Mouse (Mus musculus) small intestine, adult 2 months (tissue): ENCODE results near the gene Dennd1a.

Experiments
- CTCF ChIP-seq: fragments of 200-500 bp; IDR thresholded peaks from 2 replicates; pipeline ENCODE4 v1.5.1; 2012; ENCODE audit warnings: low read depth, mild to moderate bottlenecking, control low read depth, inconsistent platforms, low read length, moderate library complexity, mixed read lengths; ENCODE audit not compliant: insufficient replicate concordance, insufficient read length; ENCODE audit errors: extremely low read depth
- POLR2A ChIP-seq: fragments of 200-500 bp; IDR thresholded peaks from 2 replicates; pipeline ENCODE4 v1.6.1; 2012; ENCODE audit warnings: low read depth, mild to moderate bottlenecking, control low read depth, inconsistent platforms, low read length, moderate library complexity

DNA sequence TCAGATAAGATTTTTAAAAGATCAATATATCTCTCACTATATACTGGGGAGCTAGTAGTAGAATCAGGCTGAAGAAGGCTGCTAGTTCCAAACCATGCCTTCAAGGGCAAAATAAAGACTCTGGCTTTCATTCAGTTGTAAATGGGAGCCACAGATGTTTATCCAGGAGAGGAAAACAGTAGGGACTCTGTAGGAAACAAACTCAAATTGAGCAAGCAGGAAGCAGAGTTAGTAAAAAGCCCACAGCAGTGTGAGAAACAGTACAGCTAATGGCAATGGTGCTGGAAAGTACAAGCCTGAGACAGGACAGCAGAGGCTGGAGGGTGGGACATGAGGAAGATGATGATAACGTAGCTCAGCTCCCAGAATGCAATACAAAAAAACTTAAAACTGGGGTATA, 103.3 kb downstream of the Dennd1a start:
- TF ChIP-seq CTCF (no peak), POLR2A (no peak)
